Mouse (Mus musculus): Measurements from ENCODE around the gene Herpud2. TPM values are rescaled to one million over a fixed set of nuclear protein-coding genes. Genes with fewer than 3 reads are reported as not detected.

Herpud2 gene
- total and polyA plus RNA-seq, 3 experiments, result 4.2 to 16.2 (median 8.3) TPM

DNA sequence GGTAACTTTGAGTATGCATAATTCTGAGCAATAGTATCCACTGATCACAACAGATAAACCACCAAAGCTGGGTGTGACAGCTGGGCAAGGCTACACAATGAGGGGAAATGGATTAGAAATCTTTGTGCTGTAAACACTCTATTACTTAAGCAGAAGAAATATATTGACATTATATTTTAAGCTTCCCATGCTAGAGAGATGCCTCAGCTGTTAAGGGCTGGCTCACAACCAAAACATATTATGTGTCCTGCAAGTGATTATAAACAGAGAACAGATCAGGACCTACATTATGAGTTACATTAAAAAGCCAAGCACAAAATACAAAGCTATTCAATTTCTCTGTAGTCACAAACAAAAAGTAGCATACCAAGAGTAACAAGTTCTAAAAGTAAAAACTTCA lies 19.4 kb downstream of the Herpud2 start:
- Histone ChIP-seq H3K9ac (ENCODE audit: insufficient read depth, low read depth) (no peak overlapping the region), H3K4me3 (replicated peaks in 1 of 3; ENCODE audit: low read depth in 2 of 3, low read length in 2 of 3, poor library complexity in 1 of 3) (no peak overlapping the region), H3K4me1 (ENCODE audit: control insufficient read depth in 1 of 2, insufficient read depth in 2 of 2) (no peaks in the 10 kb centered on the region), H3K4me2 (ENCODE audit: insufficient read depth, low read depth, poor library complexity, severe bottlenecking) (no peak overlapping the region), H3K79me2 (replicated peaks; ENCODE audit: control insufficient read depth, extremely low read depth, insufficient read depth, poor library complexity, severe bottlenecking) (no peaks in the 10 kb centered on the region), H3K27ac (ENCODE audit: insufficient read depth, low read depth) (no peak overlapping the region), H3K9me3 (replicated peaks; ENCODE audit: low read length) (no peaks in the 10 kb centered on the region), H3K27me3 (replicated peaks) (no peaks in the 10 kb centered on the region), H3K36me3 (replicated peaks in 1 of 2; ENCODE audit: control insufficient read depth in 1 of 2, insufficient read depth in 1 of 2, low read length in 1 of 2) (peaks cover 0 to 14% of the 10 kb centered on the region in 2 experiments)
- no peak for TF ChIP-seq PAX5 (IDR thresholded peaks at IDR 0.05; ENCODE audit: low read length)
- TF ChIP-seq KAT2A (IDR thresholded peaks at IDR 0.05; ENCODE audit: insufficient replicate concordance, low read length), result no peak
- no peak for TF ChIP-seq MEF2A (IDR thresholded peaks at IDR 0.05; ENCODE audit: borderline replicate concordance, low read depth, low read length)
- TF ChIP-seq MYC (IDR thresholded peaks at IDR 0.05; ENCODE audit: low read depth, low read length), result no peak
- no peak for TF ChIP-seq EP300 (IDR thresholded peaks at IDR 0.05; ENCODE audit: low read length)
- no peak for TF ChIP-seq SIN3A (IDR thresholded peaks at IDR 0.05; ENCODE audit: low read length)
- TF ChIP-seq E2F4 (IDR thresholded peaks at IDR 0.05; ENCODE audit: insufficient replicate concordance, low read depth, low read length), result no peak
- no peak for TF ChIP-seq ZKSCAN1 (IDR thresholded peaks at IDR 0.05; ENCODE audit: borderline replicate concordance, low read depth, low read length)
- no peak for TF ChIP-seq ZNF384 (IDR thresholded peaks at IDR 0.05; ENCODE audit: low read depth, low read length)
- TF ChIP-seq GABPA (IDR thresholded peaks at IDR 0.05; ENCODE audit: insufficient replicate concordance, low read depth, low read length), result no peak
- no peak for TF ChIP-seq USF2 (conservative IDR thresholded peaks at IDR 0.05; ENCODE audit: low read depth, low read length)
- TF ChIP-seq USF1 (IDR thresholded peaks at IDR 0.05; ENCODE audit: low read depth, low read length), result no peak
- no peak for TF ChIP-seq POLR2A (IDR thresholded peaks at IDR 0.05; ENCODE audit: low read depth, low read length)
- TF ChIP-seq NELFE (IDR thresholded peaks at IDR 0.05; ENCODE audit: low read depth, low read length), result no peak
- TF ChIP-seq HCFC1 (IDR thresholded peaks at IDR 0.05; ENCODE audit: low read depth, low read length), result no peak
- TF ChIP-seq MAFK (IDR thresholded peaks at IDR 0.05; ENCODE audit: insufficient replicate concordance, low read length), result no peak
- no peak for TF ChIP-seq RAD21 (IDR thresholded peaks at IDR 0.05; ENCODE audit: low read depth, low read length)
- no peak for TF ChIP-seq ZMIZ1 (IDR thresholded peaks at IDR 0.05; ENCODE audit: low read depth, low read length)
- DNase-seq (ENCODE audit: extremely low read depth), result no peak
- dilution Hi-C loops (cut with MboI; ENCODE audit: extremely low pct_ligation_motif_present, extremely low pct_unique_long_range_greater_than_20kb, low sequenced_read_pairs), result no loop called here
- in situ Hi-C loops (cut with MboI; ENCODE audit: low pct_ligation_motif_present, low pct_unique_long_range_greater_than_20kb, low sequenced_read_pairs), result no loop called here

DNA sequence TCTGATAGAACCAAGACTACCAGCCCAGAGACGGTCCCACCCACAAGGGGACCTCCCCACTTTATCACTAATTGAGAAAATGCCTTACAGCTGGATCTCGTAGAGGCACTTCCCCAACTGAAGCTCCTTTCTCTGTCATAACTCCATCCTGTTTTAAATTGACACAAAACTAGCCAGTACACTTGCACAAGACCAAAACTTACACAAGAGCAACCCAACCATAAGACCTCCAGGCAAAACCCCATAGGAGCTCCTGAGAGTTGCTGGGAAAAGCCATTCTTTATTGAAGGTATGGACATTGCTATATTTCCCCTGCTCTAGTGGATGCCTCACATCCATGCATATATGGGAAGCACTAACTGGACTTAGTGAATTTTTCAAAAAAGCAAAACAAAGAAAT lies 27.6 kb downstream of the Herpud2 start:
- H3K9ac ChIP-seq (ENCODE audit: insufficient read depth, low read depth), result peak overlapping the region; percentile 19; the same call in 1 of the 2 replicates
- no peaks in the 10 kb centered on the region for H3K79me2 ChIP-seq (replicated peaks; ENCODE audit: control insufficient read depth, extremely low read depth, insufficient read depth, poor library complexity, severe bottlenecking)
- in situ Hi-C loops (cut with MboI; ENCODE audit: low pct_ligation_motif_present, low pct_unique_long_range_greater_than_20kb, low sequenced_read_pairs), result no loop called here
- dilution Hi-C loops (cut with MboI; ENCODE audit: extremely low pct_ligation_motif_present, extremely low pct_unique_long_range_greater_than_20kb, low sequenced_read_pairs), result no loop called here
- no peaks in the 10 kb centered on the region for H3K27me3 ChIP-seq (replicated peaks)
- peaks cover 2 to 11% of the 10 kb centered on the region in 2 experiments for H3K36me3 ChIP-seq (replicated peaks in 1 of 2; ENCODE audit: control insufficient read depth in 1 of 2, insufficient read depth in 1 of 2, low read length in 1 of 2)
- H3K4me2 ChIP-seq (ENCODE audit: insufficient read depth, low read depth, poor library complexity, severe bottlenecking), result peak overlapping the region; percentile 82; the same call in 1 of the 2 replicates
- H3K4me1 ChIP-seq (ENCODE audit: control insufficient read depth in 1 of 2, insufficient read depth in 2 of 2), result peaks cover 3 to 11% of the 10 kb centered on the region in 2 experiments; a peak in 3 of 4 replicates
- H3K27ac ChIP-seq (ENCODE audit: insufficient read depth, low read depth), result peak overlapping the region; percentile 50; the same call in 1 of the 2 replicates
- no peaks in the 10 kb centered on the region for H3K9me3 ChIP-seq (replicated peaks; ENCODE audit: low read length)
- no peak overlapping the region for H3K4me3 ChIP-seq (replicated peaks in 1 of 3; ENCODE audit: low read depth in 2 of 3, low read length in 2 of 3, poor library complexity in 1 of 3)
- DNase-seq (ENCODE audit: extremely low read depth), result peak; percentile 26
- TF ChIP-seq TCF12 (IDR thresholded peaks at IDR 0.05; ENCODE audit: low read depth, low read length) (0 out of 2 replicates have a peak, but pooled peaks have one; percentile 23), POLR2A (IDR thresholded peaks at IDR 0.05; ENCODE audit: low read depth, low read length) (no peak), MYC (IDR thresholded peaks at IDR 0.05; ENCODE audit: low read depth, low read length) (no peak), BHLHE40 (IDR thresholded peaks at IDR 0.05; ENCODE audit: low read depth, low read length) (0 out of 2 replicates have a peak, but pooled peaks have one; percentile 11)
